Mouse (Mus musculus): Measurements from ENCODE around the gene Pdlim7.

Gene Pdlim7

DNA sequence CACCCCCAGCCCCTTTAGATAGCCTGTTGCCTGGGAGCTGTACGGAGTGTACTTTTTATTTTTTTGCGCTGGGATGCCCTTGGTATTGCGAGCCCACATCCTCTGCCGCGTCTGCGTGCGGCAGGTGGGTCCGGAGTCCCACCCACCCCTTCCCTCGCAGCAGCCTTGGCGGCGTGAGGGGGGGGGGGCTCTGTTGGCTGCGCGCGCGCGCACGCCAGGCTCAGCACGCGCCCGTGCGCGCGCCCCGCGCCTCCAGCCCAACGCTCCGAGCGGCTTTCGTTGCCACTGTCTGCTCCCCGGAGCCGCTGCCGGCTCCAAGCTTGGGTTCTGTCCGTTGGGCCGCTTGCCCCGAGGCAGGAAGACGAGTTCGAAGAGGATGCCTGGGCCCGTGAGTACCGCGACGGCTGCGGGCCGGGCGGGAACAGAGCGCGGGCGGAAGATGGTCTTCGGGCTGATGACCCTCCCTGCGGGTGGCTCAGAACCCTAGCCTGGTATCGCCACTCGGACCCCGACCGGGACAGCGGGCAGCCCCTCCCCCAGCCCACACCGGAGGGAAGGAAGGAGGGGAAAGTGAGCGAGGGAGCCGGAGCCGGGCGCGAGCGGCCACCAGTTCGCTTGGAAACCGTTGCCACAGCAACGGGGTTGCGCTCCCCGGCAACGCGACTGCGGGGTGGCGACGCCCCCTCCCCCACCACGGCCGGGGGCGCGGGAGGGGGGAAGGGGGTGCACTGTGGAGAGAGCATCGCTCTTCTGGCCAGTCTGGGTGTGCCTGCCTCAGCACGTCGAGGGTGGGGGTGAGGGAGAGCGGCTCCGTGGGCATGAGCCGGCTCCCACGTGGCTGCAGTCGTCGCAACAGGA, 49.2 kb downstream of the Pdlim7 start, which contains the start of gene Prr7:
Prr7 (plus strand) TSS at position 241 of the 858 bp plus-strand sequence.
- DNase-seq (ENCODE audit: low spot score) = no peak

DNA sequence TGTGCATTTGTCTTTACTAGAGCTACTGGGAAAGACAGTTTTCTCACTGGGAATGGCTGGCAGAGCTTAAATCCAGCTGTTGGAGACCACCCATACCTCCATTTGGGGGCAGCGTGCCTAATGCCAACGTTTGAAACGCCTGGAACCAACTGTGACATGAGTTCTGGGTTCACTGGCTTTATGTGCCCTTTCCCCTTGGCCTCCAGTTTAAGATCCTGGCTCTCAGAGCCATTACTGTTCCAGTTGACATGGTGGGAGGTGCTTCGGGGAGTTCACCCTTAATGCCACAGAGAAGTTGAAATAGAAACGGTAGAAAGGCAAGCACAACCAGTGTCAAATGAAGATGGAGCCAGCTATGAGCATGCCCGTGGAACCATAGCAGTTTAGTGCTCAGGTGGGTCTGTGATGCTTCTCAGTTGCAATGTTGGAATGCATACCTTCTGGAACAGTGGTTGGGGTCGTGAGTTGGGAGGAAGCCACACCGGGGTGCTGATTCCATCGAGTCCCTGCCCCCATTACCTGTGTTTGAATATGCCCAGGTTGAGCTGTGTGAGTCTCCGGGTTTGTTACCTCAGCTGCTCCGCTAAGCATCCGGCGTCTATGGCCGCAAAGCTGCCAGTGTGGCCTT, 50.0 kb downstream of the Pdlim7 start:
- DNase-seq (ENCODE audit: low spot score) = no peak

DNA sequence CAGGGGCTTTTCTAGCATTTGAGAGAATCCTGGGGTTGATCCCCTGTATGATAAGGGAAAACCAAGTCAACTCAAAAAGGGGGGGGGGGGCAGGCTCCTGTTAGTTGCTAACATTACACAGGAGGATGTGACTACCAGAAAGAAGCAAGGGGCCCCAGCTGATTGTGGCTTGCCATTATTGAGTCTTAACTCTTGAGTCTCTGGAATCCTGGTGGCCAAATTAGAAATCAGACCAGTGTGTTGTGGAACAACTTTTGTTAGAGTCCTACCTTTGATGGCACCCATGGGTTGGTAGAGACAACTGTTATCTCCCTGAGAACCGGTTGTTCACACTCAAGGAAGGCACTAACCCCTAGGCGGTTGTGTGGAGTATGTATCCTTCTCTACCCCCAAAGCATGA, 50.5 kb downstream of the Pdlim7 start:
- DNase-seq (ENCODE audit: low spot score) = no peak

DNA sequence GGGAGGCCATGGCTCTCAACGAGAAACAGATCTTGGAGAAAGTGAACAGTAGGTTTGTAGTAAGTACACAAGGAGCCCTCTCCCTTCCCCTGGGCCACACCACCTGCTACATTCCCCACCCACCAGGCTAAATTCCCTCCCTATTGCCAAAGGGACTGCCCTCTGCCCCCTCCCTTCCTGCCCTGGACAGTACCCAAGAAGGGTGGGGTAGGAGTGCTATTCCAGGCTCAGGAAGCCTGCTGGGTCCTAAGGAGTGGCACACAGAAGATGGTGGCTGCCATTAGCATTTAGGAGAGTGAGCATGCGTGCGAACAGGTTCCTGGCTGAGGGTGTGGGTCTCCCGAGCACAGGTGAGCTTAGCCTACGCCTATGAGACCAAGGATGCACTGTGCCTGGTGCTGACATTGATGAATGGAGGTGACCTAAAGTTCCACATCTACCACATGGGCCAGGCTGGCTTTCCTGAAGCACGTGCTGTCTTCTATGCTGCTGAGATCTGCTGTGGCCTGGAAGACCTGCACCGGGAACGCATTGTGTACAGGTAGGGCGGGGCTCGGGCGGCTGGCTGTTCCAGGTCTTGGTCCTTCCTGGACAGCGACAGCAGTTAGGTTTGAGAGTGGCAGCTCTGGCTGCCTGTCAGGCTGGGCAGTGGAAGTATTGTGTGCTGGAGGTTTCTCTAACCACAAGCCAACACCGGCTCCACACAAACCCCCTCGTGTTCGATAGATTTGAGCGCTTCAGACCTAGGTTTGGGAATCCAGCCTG, 61.5 kb downstream of the Pdlim7 start:
- no peak for DNase-seq (ENCODE audit: low spot score)

DNA sequence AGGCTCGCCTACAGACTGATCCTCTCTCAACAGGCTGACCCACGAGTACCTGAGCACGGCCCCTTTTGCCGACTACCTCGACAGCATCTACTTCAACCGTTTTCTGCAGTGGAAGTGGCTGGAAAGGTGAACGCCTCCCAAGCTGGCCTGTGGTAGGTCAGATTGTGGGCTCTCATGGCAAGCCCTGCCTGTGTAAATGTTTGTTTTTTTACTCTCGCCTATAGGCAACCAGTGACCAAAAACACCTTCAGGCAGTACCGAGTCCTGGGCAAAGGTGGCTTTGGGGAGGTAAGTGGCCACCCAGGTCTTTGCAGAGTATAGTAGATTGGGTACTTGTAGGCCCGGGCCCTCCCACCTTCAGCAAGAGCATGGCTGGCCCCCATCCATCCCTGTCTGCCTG, 62.2 kb downstream of the Pdlim7 start:
- no peak for DNase-seq (ENCODE audit: low spot score)

DNA sequence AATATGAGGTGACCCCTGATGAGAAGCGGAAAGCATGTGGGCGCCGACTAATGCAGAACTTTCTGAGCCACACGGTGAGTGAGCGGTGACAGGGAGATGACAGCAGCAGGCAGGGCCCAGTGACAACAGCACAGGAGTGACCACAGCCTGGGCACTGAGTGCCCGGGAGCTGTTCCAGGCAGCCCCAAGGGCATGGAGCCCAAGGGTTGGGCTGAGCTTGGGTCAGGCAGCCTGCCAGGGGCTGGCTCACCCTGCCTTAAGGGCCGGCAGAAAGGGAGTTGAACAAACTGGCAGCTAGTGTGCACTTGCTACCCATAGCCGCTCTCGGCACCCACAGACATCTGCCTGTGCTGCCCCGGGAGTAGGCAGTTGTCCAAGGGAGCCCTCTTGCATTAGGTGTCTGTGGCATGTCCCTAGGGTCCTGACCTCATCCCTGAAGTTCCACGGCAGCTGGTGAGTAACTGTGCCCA, 62.9 kb downstream of the Pdlim7 start:
- DNase-seq (ENCODE audit: low spot score) = no peak

DNA sequence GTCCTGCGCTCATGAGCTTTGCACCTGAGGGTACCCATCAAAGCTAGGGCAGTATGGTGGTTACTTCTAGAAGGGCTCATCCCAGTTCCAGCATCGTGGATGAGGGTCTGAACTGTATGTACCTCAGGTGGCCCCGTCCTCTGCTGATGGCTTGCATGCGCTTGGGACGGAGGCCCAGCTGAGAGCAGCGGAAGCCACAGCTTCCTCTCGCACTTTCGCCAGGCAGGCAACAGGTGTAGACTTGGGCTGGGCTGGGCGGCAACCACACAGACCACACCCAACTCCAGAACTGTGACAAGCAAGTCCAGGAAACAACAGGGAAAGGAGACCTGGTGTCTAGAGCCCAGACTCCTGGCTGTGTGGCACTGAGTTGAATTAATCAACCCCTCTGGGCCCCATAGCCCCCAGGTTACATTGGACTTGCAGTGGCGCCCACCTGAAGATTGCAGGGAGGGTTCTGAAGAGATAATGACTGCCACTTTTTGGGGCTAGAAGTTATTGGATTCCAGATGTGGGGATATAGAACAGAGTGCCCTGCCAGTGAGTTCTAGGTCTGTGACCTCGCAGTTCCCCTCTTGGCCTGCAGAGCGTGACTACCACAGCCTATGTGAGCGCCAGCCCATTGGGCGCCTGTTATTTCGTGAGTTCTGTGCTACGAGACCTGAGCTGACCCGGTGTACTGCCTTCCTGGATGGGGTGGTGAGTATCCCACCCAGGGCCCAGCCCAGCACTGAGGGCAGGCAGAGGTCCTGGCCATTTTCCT, 63.6 kb downstream of the Pdlim7 start:
- DNase-seq (ENCODE audit: low spot score) = no peak

DNA sequence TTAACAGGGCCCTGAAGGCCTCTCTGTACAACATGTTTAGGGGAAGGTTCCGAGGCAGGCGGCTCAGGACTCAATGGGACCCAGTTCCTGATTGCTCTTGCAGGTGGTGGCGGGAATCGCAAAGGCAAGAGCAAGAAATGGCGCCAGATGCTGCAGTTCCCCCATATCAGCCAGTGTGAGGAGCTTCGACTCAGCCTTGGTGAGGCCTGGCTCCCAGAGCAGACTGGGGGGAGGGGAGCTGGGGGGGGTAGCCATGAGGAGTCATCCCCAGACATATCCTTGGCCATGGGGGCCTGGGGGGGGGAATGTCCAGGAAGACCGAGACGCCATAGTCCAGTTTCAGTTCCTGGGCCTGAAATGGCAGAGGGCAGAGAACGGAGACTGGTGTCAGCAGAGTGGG, 64.3 kb downstream of the Pdlim7 start:
- no peak for DNase-seq (ENCODE audit: low spot score)

DNA sequence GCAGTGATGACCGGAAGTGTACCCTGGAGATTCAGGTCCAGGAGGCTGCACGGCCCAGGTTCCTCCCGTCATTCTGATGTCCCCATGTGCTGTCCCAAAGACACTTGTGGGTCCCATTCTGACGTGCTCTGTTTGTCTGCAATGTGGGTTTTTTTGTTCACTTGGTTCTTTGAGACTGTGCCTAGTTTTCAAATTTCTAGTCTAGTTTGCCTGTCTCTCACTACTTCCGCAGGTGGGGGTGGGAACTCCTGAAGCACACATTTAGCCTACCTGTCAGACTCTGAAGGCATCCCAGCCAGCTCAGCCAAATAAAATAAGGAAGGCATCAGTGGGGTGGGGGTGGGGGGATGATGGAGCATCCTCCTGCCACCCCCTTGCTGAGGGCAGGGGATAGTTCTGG, 65.3 kb downstream of the Pdlim7 start:
- DNase-seq (ENCODE audit: low spot score) = no peak

DNA sequence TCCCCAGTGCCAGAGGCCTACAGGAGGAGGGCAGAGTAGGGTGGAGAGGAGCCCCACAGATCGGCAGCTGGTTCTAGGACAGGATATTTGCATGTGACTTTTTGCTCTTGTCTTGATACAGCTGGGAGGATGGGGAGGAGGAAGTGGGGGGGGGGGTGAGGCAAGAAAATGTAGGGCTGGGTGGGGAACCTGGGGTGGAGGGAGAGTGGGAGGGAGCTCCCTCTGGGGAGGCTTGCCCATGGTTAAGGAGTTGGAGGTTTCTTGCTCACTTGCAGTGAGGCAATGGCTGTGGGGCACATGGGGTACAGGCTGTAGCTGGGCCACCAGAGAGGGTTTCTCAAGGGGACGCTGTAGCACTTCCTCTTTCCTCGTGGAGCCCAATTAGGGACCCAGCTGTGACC, 65.9 kb downstream of the Pdlim7 start:
- no peak for DNase-seq (ENCODE audit: low spot score)

DNA sequence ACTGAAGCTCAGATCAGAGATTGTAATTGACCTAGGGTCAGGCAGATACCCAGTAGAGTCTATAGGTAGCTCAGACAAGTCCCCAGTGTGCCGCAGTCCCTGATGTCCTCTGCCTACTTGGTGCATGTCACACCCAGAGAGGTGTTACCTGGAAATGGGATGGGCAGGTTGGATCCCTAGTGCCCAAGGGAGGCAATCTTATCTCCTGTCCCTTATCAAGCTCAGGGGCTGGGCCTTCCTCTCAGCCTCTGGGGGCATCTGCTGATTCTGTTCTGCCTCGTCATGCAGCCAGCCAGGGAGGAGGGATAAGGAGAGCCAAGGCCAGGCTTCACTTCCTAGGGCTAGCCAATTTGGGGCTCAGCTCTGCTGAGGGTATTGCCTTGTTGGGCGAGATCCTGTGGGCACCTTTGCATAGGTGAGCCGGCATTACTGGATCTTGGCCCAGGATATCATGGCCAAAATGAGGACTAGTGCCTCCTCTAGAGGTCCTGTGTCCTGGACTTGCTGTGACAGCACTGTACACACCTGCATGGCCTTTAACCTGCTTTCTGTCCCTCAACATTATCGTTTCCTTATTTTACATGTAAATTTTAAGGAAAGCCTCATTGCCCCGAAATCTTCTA, 66.9 kb downstream of the Pdlim7 start:
- DNase-seq (ENCODE audit: low spot score) = peak; percentile 79
